Mouse (Mus musculus): ENCODE data around the gene Crabp2. TPM values are rescaled to one million over a fixed set of nuclear protein-coding genes. Genes with fewer than 3 reads are reported as not detected.

The Crabp2 gene
- polyA plus RNA-seq, 1 experiment from 2014 or later: 45.5 TPM

DNA sequence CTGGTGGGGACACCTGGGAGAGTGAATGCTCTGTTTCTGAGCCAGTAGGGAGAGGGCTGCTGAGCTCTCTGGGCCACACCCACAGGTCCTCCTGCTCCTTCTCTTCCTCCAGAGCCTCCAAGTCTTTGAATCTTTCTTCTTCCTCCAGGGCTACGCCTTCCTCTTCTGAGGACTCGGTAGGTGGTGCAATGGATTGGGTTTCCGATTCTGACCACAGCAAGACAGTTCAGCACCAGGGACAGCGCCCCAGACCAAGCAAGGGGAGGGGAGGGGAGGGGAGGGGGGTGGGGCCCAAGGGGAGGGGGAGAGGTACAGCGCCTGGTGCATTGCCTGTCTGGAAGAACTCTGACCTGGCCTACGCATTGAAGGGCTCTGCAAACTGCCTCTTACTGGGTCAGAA, 45.0 kb downstream of the Crabp2 start:
- H3K9ac ChIP-seq (replicated peaks; ENCODE audit: low read depth, low read length): no peak overlapping the region
- no peaks in the 10 kb centered on the region for H3K9me3 ChIP-seq (ENCODE audit: control insufficient read depth, low read length)
- no peak overlapping the region for H3K4me3 ChIP-seq (ENCODE audit: low read depth, low read length)
- no peak for ATAC-seq (ENCODE audit: low read depth)
- H3K4me1 ChIP-seq (ENCODE audit: control insufficient read depth, insufficient read depth, low read length): peaks cover 9% of the 10 kb centered on the region; the same call in 1 of the 2 replicates
- H3K27me3 ChIP-seq (ENCODE audit: control insufficient read depth, insufficient read depth, low read length): peaks cover 41% of the 10 kb centered on the region
- 8% methylated on average over 6 of the region's 6 CpGs for WGBS
- no peak overlapping the region for H3K4me2 ChIP-seq (ENCODE audit: low read depth, low read length)
- no peaks in the 10 kb centered on the region for H3K36me3 ChIP-seq (ENCODE audit: control insufficient read depth, insufficient read depth, low read length)
- H3K27ac ChIP-seq (ENCODE audit: low read depth, low read length): no peak overlapping the region

GRCm38 (mm10) chr3:87995331-87995730, 46.9 kb downstream of the Crabp2 start:
- ATAC-seq (ENCODE audit: low read depth): no peak
- 36% methylated on average over 11 of the region's 11 CpGs for WGBS
- Histone ChIP-seq H3K36me3 (ENCODE audit: control insufficient read depth, insufficient read depth, low read length) (no peaks in the 10 kb centered on the region), H3K4me3 (ENCODE audit: low read depth, low read length) (no peak overlapping the region), H3K9ac (replicated peaks; ENCODE audit: low read depth, low read length) (no peak overlapping the region), H3K27me3 (ENCODE audit: control insufficient read depth, insufficient read depth, low read length) (peaks cover 58% of the 10 kb centered on the region), H3K4me1 (ENCODE audit: control insufficient read depth, insufficient read depth, low read length) (peaks cover 21% of the 10 kb centered on the region), H3K4me2 (ENCODE audit: low read depth, low read length) (no peak overlapping the region), H3K9me3 (ENCODE audit: control insufficient read depth, low read length) (no peaks in the 10 kb centered on the region), H3K27ac (ENCODE audit: low read depth, low read length) (no peak overlapping the region)

- Histone ChIP-seq H3K27me3 (ENCODE audit: control insufficient read depth, insufficient read depth, low read length) (peaks cover 67% of the 10 kb centered on the region), H3K36me3 (ENCODE audit: control insufficient read depth, insufficient read depth, low read length) (no peaks in the 10 kb centered on the region), H3K9me3 (ENCODE audit: control insufficient read depth, low read length) (no peaks in the 10 kb centered on the region), H3K4me1 (ENCODE audit: control insufficient read depth, insufficient read depth, low read length) (peaks cover 21% of the 10 kb centered on the region), H3K4me2 (ENCODE audit: low read depth, low read length) (peak overlapping the region; percentile 66), H3K27ac (ENCODE audit: low read depth, low read length) (no peak overlapping the region), H3K4me3 (ENCODE audit: low read depth, low read length) (peak overlapping the region; percentile 37; the same call in 1 of the 2 replicates), H3K9ac (replicated peaks; ENCODE audit: low read depth, low read length) (no peak overlapping the region)
- no peak for ATAC-seq (ENCODE audit: low read depth)
- 5% methylated on average over 15 of the region's 15 CpGs for WGBS
Measured at GRCm38 (mm10) chr3:87996401-87996800, 47.9 kb downstream of the Crabp2 start.

- Histone ChIP-seq H3K4me2 (ENCODE audit: low read depth, low read length) (peak overlapping the region; percentile 66), H3K4me3 (ENCODE audit: low read depth, low read length) (peak overlapping the region; percentile 37), H3K27me3 (ENCODE audit: control insufficient read depth, insufficient read depth, low read length) (peaks cover 73% of the 10 kb centered on the region), H3K4me1 (ENCODE audit: control insufficient read depth, insufficient read depth, low read length) (peaks cover 21% of the 10 kb centered on the region), H3K9ac (replicated peaks; ENCODE audit: low read depth, low read length) (peak overlapping the region; percentile 56; the same call in 1 of the 2 replicates), H3K9me3 (ENCODE audit: control insufficient read depth, low read length) (no peaks in the 10 kb centered on the region), H3K27ac (ENCODE audit: low read depth, low read length) (no peak overlapping the region), H3K36me3 (ENCODE audit: control insufficient read depth, insufficient read depth, low read length) (no peaks in the 10 kb centered on the region)
- under 1% methylated on average over 49 of the region's 49 CpGs for WGBS
- no peak for ATAC-seq (ENCODE audit: low read depth)
Measured at GRCm38 (mm10) chr3:87996971-87997614, 48.6 kb downstream of the Crabp2 start.

- H3K4me1 ChIP-seq (ENCODE audit: control insufficient read depth, insufficient read depth, low read length): peaks cover 25% of the 10 kb centered on the region
- H3K36me3 ChIP-seq (ENCODE audit: control insufficient read depth, insufficient read depth, low read length): no peaks in the 10 kb centered on the region
- no peak overlapping the region for H3K27ac ChIP-seq (ENCODE audit: low read depth, low read length)
- peak overlapping the region; percentile 36 for H3K4me3 ChIP-seq (ENCODE audit: low read depth, low read length)
- peaks cover 81% of the 10 kb centered on the region for H3K27me3 ChIP-seq (ENCODE audit: control insufficient read depth, insufficient read depth, low read length)
- H3K9ac ChIP-seq (replicated peaks; ENCODE audit: low read depth, low read length): no peak overlapping the region
- ATAC-seq (ENCODE audit: low read depth): peak; percentile 48
- no peaks in the 10 kb centered on the region for H3K9me3 ChIP-seq (ENCODE audit: control insufficient read depth, low read length)
- peak overlapping the region; percentile 11; the same call in 1 of the 2 replicates for H3K4me2 ChIP-seq (ENCODE audit: low read depth, low read length)
- WGBS: 5% methylated on average over 6 of the region's 7 CpGs
Measured at GRCm38 (mm10) chr3:87998747-87999146, 50.3 kb downstream of the Crabp2 start.

DNA sequence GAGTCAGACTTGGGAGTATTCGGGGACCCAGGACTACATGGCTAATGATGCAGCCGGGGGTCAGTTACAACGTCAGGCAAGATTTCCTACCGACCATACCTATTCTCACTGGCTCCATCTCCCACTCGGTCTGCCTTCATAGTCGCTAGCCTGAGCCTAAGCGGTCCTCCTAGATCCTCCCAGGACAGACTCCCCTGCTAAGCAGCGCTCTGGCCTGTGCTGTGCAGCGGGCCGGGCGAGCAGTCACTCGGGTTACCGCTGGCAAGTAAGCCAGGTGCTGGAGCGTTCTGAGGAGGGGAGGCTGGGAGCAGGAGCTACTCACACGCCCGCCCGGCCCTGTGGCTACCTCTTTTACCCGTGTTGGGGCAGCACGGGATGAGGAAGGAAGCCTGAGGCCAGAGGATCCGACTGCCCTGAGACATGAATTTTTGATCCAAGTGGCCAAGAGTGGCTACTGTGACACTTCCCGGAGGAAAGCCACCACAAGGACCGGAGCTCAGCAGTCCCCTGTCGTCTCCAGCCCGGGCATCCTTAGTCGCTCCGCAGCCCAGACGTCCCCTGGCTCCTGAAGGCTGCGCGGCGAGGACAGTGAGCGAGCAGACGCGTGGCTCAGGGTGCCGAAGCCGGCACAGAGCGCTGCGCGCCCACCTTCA, 50.9 kb downstream of the Crabp2 start:
- Histone ChIP-seq H3K36me3 (ENCODE audit: control insufficient read depth, insufficient read depth, low read length) (no peaks in the 10 kb centered on the region), H3K9ac (replicated peaks; ENCODE audit: low read depth, low read length) (peak overlapping the region; percentile 49), H3K27me3 (ENCODE audit: control insufficient read depth, insufficient read depth, low read length) (peaks cover 75% of the 10 kb centered on the region), H3K27ac (ENCODE audit: low read depth, low read length) (peak overlapping the region; percentile 48), H3K9me3 (ENCODE audit: control insufficient read depth, low read length) (no peaks in the 10 kb centered on the region), H3K4me1 (ENCODE audit: control insufficient read depth, insufficient read depth, low read length) (peaks cover 25% of the 10 kb centered on the region), H3K4me3 (ENCODE audit: low read depth, low read length) (peak overlapping the region; percentile 36), H3K4me2 (ENCODE audit: low read depth, low read length) (peak overlapping the region; percentile 67)
- 0 out of 2 replicates have a peak, but pooled peaks have one; percentile 2 for ATAC-seq (ENCODE audit: low read depth)
- 1% methylated on average over 38 of the region's 38 CpGs for WGBS

GRCm38 (mm10) chr3:88000181-88000580, 51.7 kb downstream of the Crabp2 start, which contains the start of gene Bcan:
TSS of gene Bcan (minus strand) at chr3:88000230.
- 0 out of 2 replicates have a peak, but pooled peaks have one; percentile 13 for ATAC-seq (ENCODE audit: low read depth)
- Histone ChIP-seq H3K4me3 (ENCODE audit: low read depth, low read length) (peak within 1 kb of the TSS; percentile 36), H3K27ac (ENCODE audit: low read depth, low read length) (peak within 1 kb of the TSS; percentile 48), H3K9me3 (ENCODE audit: control insufficient read depth, low read length) (no peaks in the 10 kb centered on the region), H3K9ac (replicated peaks; ENCODE audit: low read depth, low read length) (peak within 1 kb of the TSS; percentile 49), H3K4me2 (ENCODE audit: low read depth, low read length) (peak within 1 kb of the TSS; percentile 67), H3K4me1 (ENCODE audit: control insufficient read depth, insufficient read depth, low read length) (peaks cover 25% of the 10 kb centered on the region), H3K27me3 (ENCODE audit: control insufficient read depth, insufficient read depth, low read length) (peaks cover 68% of the 10 kb centered on the region), H3K36me3 (ENCODE audit: control insufficient read depth, insufficient read depth, low read length) (no peaks in the 10 kb centered on the region)
- under 1% methylated on average over 38 of the region's 39 CpGs for WGBS

GRCm38 (mm10) chr3:88000816-88001595, 52.5 kb downstream of the Crabp2 start:
- H3K36me3 ChIP-seq (ENCODE audit: control insufficient read depth, insufficient read depth, low read length): no peaks in the 10 kb centered on the region
- peak overlapping the region; percentile 36; the same call in 1 of the 2 replicates for H3K4me3 ChIP-seq (ENCODE audit: low read depth, low read length)
- 22% methylated on average over 8 of the region's 11 CpGs for WGBS
- no peaks in the 10 kb centered on the region for H3K9me3 ChIP-seq (ENCODE audit: control insufficient read depth, low read length)
- ATAC-seq (ENCODE audit: low read depth): no peak
- H3K4me1 ChIP-seq (ENCODE audit: control insufficient read depth, insufficient read depth, low read length): peaks cover 25% of the 10 kb centered on the region
- no peak overlapping the region for H3K27ac ChIP-seq (ENCODE audit: low read depth, low read length)
- no peak overlapping the region for H3K9ac ChIP-seq (replicated peaks; ENCODE audit: low read depth, low read length)
- H3K27me3 ChIP-seq (ENCODE audit: control insufficient read depth, insufficient read depth, low read length): peaks cover 61% of the 10 kb centered on the region
- peak overlapping the region; percentile 67; the same call in 1 of the 2 replicates for H3K4me2 ChIP-seq (ENCODE audit: low read depth, low read length)

Data from neural tube, embryonic 14.5 days (tissue).